Mouse (Mus musculus): ENCODE data around the gene Etaa1.

DNA sequence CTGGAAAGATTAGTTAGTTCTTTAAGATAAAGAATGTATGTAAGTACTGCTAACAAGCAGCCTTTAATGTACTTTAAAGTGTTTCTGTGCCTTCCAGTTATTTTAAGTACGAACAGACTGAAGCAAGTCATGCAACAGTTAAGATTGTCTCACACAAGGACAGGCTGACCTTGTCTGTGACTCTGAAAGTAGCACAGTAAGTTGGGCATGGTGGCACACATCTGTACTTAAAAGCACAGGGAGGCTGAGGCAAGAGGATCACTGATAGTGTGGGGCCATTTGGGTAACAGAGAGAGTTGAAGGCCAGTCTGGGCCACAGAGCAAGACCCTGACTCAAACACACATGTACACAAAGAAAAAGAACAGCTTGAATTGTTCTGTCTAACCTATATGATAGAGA is 14.5 kb downstream of the Etaa1 start:
- no peak for TF ChIP-seq CTCF (IDR thresholded peaks at IDR 0.05; ENCODE audit: borderline replicate concordance, insufficient read depth, low read length)
- no peak for TF ChIP-seq POLR2A (IDR thresholded peaks at IDR 0.05; ENCODE audit: low read depth, low read length)
